Mouse (Mus musculus): ENCODE measurements around the gene Cblc. TPM values are rescaled to one million over a fixed set of nuclear protein-coding genes. Genes with fewer than 3 reads are reported as not detected.
A peak's percentile ranks its signal among the peaks of the same experiment; 100 is the strongest.

Gene Cblc
- total and polyA plus RNA-seq, 2 experiments from 2014 or later: 0.46 TPM; not detected in 1

DNA sequence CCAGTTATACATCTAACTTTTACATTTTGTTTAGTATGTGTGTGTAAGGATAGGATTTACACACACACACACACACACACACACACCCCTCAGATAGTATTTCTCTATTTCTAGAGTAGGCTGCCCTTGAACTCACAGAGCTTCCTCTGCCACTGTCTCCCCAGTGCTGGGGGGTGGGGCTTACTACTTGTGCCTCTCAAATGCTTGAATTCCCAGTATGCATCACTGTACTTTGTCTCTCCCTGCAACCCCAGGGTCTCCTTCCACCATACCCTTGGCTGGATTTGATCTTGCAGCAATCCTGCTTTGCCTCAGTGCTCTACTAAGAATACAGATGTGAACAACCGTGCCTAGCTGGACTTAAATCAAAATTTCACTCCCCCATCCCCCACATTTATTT, 42.5 kb downstream of the Cblc start:
- WGBS: 85% methylated on average over 1 of the region's 1 CpGs
- no peak for TF ChIP-seq CTCF (IDR thresholded peaks at IDR 0.05; ENCODE audit: low read depth)

DNA sequence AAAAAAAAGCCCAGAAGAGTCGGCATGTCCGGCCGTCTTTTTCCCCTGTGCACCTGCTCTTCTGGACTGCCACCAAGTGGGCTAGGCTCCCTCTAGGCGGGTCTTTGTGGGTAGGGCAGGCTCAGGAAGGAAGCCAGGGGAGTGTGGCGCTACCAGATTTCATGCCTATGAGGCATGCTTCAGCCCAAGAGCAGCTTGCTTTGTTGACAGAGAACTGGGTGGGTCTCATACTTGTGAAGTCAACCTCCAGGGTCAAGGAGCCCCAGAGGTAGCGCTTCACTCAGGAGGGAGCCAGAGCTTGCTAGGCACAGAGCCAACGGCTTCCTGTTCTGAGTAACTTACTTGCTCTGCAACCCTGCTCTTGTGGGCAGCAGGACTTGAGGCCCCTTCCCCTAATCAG, 43.0 kb downstream of the Cblc start:
- no peaks in the 10 kb centered on the region for H3K27me3 ChIP-seq (ENCODE audit: insufficient read depth, low read length)
- no peak overlapping the region for H3K4me3 ChIP-seq (ENCODE audit: low read length)
- peaks cover 8% of the 10 kb centered on the region for H3K4me1 ChIP-seq (ENCODE audit: insufficient read depth, low read length)
- no peaks in the 10 kb centered on the region for H3K9me3 ChIP-seq (ENCODE audit: low read length)
- ATAC-seq (no peak), DNase-seq (ENCODE audit: low spot score) (no peak)
- H3K27ac ChIP-seq: no peak overlapping the region
- no peak overlapping the region for H3K4me2 ChIP-seq (ENCODE audit: low read depth, low read length)
- H3K9ac ChIP-seq (replicated peaks; ENCODE audit: low read length): no peak overlapping the region
- H3K36me3 ChIP-seq (ENCODE audit: insufficient read depth, low read length): no peaks in the 10 kb centered on the region
- 56% methylated on average over 7 of the region's 7 CpGs for WGBS
- TF ChIP-seq CTCF (IDR thresholded peaks at IDR 0.05; ENCODE audit: low read depth): no peak; the same call in 1 of the 2 replicates

More for the DNA sequence above, 42.5 kb downstream of the Cblc start:
- Histone ChIP-seq H3K4me2 (ENCODE audit: low read depth, low read length) (no peak overlapping the region), H3K27me3 (ENCODE audit: insufficient read depth, low read length) (no peaks in the 10 kb centered on the region), H3K9me3 (ENCODE audit: low read length) (no peaks in the 10 kb centered on the region), H3K36me3 (ENCODE audit: insufficient read depth, low read length) (no peaks in the 10 kb centered on the region), H3K9ac (replicated peaks; ENCODE audit: low read length) (no peak overlapping the region), H3K27ac (no peak overlapping the region), H3K4me1 (ENCODE audit: insufficient read depth, low read length) (peaks cover 6% of the 10 kb centered on the region), H3K4me3 (ENCODE audit: low read length) (no peak overlapping the region)
- no peak for ATAC-seq
- DNase-seq (ENCODE audit: low spot score): no peak

DNA sequence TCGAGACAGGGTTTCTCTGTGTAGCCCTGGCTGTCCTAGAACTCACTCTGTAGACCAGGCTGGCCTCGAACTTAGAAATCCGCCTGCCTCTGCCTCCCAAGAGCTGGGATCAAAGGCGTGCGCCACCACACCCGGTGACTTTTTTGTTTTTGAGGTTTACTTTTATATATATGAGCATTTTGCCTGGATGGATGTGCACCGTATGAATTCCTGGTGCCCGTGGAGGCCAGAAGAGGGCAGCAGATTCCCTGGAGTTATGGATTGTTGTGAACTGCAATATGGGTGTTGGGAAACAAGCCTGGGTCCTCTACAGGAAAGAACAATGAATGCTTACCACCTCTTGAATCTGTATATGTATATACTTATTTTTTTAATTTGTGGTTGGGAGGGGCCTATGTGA, 44.0 kb downstream of the Cblc start:
- Histone ChIP-seq H3K9me3 (ENCODE audit: low read length) (no peaks in the 10 kb centered on the region), H3K4me1 (ENCODE audit: insufficient read depth, low read length) (peaks cover 17% of the 10 kb centered on the region), H3K36me3 (ENCODE audit: insufficient read depth, low read length) (no peaks in the 10 kb centered on the region), H3K4me3 (ENCODE audit: low read length) (no peak overlapping the region), H3K9ac (replicated peaks; ENCODE audit: low read length) (no peak overlapping the region), H3K27ac (no peak overlapping the region), H3K27me3 (ENCODE audit: insufficient read depth, low read length) (no peaks in the 10 kb centered on the region), H3K4me2 (ENCODE audit: low read depth, low read length) (no peak overlapping the region)
- no peak for DNase-seq (ENCODE audit: low spot score)
- WGBS: 75% methylated on average over 8 of the region's 8 CpGs
- peak; percentile 43 for TF ChIP-seq CTCF (IDR thresholded peaks at IDR 0.05; ENCODE audit: low read depth)
- ATAC-seq: no peak

DNA sequence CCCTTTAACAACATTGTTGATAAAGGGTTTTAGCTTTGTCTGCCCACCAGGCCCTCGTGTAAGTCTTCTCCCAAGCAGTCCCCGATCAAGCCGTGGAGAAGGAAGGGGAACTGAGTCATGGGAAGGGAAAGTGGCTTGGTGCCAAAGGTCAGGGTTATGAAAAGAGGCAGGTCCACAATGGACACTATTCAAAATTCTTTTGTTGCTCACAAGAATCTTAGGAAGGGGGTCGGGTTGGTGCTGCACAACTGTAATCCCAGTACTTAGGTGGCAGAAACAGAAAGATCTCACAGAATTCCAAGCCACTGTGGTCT, 45.6 kb downstream of the Cblc start:
- Histone ChIP-seq H3K4me3 (ENCODE audit: low read length) (no peak overlapping the region), H3K4me1 (ENCODE audit: insufficient read depth, low read length) (peaks cover 25% of the 10 kb centered on the region), H3K27ac (no peak overlapping the region), H3K9ac (replicated peaks; ENCODE audit: low read length) (no peak overlapping the region), H3K4me2 (ENCODE audit: low read depth, low read length) (peak overlapping the region; percentile 91; the same call in 1 of the 2 replicates), H3K27me3 (ENCODE audit: insufficient read depth, low read length) (no peaks in the 10 kb centered on the region), H3K9me3 (ENCODE audit: low read length) (no peaks in the 10 kb centered on the region), H3K36me3 (ENCODE audit: insufficient read depth, low read length) (no peaks in the 10 kb centered on the region)
- TF ChIP-seq CTCF (IDR thresholded peaks at IDR 0.05; ENCODE audit: low read depth): no peak
- no peak for DNase-seq (ENCODE audit: low spot score)
- 50% methylated on average over 4 of the region's 4 CpGs for WGBS
- no peak for ATAC-seq

DNA sequence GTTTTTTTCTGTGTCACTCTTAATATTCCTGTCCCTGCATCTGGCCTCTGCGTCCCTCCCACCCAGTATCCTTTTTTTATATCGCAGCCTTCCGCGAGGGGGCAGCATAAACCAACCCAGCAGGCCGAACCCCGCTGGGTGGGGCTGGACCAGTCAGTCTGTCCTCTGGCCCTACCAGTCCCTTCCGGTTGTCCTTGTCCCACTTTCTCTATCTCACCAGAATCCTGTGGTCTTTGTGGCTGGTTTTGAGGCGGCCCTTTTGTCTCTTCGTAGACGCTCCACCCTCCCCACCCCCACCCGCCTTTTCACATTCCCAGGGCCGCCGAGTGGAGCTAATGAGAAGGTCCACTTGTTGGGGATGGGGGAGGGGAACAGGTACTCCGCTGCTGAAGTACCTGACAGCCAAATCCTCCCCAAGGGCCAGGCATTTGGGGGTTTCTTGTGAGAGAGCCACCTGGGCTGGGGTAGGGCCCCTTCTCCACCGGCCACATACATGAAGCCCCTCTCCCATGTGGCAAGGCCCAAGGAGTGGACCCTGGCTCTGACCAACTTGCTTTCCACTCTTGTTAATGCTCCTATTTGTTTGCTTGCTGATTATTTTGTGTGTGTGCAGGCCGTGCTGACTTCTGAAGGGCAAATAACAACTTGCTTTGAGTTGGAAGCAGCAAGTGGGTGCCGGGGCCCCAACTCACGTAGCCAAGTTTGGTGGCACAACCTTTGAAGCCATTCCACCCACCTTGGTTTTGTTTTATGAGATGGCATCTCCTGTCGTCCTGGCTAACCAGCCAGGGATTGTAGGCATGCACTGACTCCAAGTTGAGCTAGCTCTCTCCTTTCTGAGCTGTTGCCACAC, 46.2 kb downstream of the Cblc start, which contains the start of gene Nectin2:
Nectin2 (minus strand) TSS at position 267 of the 853 bp plus-strand sequence.
- DNase-seq (ENCODE audit: low spot score): peak; percentile 90
- 19% methylated on average over 19 of the region's 19 CpGs for WGBS
- H3K4me1 ChIP-seq (ENCODE audit: insufficient read depth, low read length): peaks cover 25% of the 10 kb centered on the region
- H3K4me2 ChIP-seq (ENCODE audit: low read depth, low read length): peak within 1 kb of the TSS; percentile 91
- no peaks in the 10 kb centered on the region for H3K27me3 ChIP-seq (ENCODE audit: insufficient read depth, low read length)
- H3K4me3 ChIP-seq (ENCODE audit: low read length): peak within 1 kb of the TSS; percentile 84
- H3K27ac ChIP-seq: peak within 1 kb of the TSS; percentile 89
- H3K36me3 ChIP-seq (ENCODE audit: insufficient read depth, low read length): no peaks in the 10 kb centered on the region
- ATAC-seq: peak; percentile 75
- peak; percentile 88 for TF ChIP-seq CTCF (IDR thresholded peaks at IDR 0.05; ENCODE audit: low read depth)
- peak within 1 kb of the TSS; percentile 84 for H3K9ac ChIP-seq (replicated peaks; ENCODE audit: low read length)
- no peaks in the 10 kb centered on the region for H3K9me3 ChIP-seq (ENCODE audit: low read length)

DNA sequence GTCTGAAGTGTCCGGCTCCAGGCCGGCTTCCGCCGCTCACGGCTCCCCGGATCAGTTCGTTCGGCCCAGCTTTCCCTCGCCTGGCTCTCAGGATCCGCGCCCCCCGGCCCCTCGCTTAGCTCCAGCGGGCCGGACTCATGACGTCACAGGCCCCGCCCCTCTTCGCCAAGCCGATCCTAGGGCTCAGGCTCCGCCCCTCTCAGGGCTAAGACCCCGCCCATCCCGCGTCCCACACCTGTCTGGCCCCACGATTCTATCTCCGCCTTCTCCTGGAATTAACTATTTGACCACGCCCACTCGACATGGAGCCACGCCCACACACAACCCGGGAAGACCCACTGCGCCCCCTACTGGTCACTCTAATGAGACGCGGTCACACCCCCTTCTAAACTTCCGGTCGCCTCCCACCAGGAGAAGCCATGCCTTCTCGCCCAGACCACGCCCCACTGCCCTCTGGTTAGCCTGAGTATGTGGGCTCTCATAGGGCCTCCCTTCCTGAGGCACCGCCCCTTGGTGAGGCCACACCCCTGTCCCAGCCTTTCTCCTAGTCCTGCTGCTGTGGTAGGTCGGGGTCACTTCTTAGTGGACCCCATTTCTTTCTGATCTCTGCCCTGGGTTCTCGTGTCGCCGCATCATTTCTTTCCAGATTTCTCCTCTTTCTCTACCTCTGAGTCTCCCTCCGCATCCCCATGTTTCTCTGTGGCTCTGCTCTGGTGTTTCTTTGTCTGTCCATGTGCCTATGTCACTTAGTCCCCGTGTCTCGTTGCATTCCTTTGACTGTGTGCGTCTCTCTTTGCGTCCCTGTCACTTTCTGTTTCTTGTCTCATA, 47.0 kb downstream of the Cblc start:
- H3K4me1 ChIP-seq (ENCODE audit: insufficient read depth, low read length): peaks cover 25% of the 10 kb centered on the region
- DNase-seq (ENCODE audit: low spot score) (peak; percentile 98), ATAC-seq (peak; percentile 93)
- peak overlapping the region; percentile 91 for H3K4me2 ChIP-seq (ENCODE audit: low read depth, low read length)
- no peaks in the 10 kb centered on the region for H3K27me3 ChIP-seq (ENCODE audit: insufficient read depth, low read length)
- peak overlapping the region; percentile 89 for H3K27ac ChIP-seq
- peak; percentile 87 for TF ChIP-seq CTCF (IDR thresholded peaks at IDR 0.05; ENCODE audit: low read depth)
- no peaks in the 10 kb centered on the region for H3K9me3 ChIP-seq (ENCODE audit: low read length)
- peak overlapping the region; percentile 84 for H3K4me3 ChIP-seq (ENCODE audit: low read length)
- no peaks in the 10 kb centered on the region for H3K36me3 ChIP-seq (ENCODE audit: insufficient read depth, low read length)
- WGBS: under 1% methylated on average over 44 of the region's 46 CpGs
- peak overlapping the region; percentile 84 for H3K9ac ChIP-seq (replicated peaks; ENCODE audit: low read length)

All from hindbrain, postnatal 0 days (tissue).